28 mouse cellular contexts compared by ENCODE assay signal in the genomic region with DNA sequence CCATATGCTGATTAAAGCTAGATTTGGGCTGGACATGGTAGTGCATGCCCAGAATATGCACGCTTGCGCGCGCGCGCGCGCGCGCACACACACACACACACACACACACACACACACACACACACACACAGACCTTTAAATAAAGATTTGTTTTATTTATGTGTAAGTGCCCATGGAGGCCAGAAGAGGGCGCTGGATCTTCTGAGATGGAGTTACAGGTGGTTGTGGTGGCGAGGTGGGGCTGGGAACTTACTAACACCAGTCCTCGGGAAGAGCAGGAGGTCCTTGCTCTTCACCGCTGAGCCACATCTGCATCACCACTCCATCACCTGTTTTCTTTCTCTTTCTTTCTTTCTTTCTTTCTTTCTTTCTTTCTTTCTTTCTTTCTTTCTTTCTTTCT. TPM values are rescaled to one million over a fixed set of nuclear protein-coding genes. Genes with fewer than 3 reads are reported as not detected.
DNase-seq lines count a peak whose midpoint lies in the region; ATAC-seq and TF ChIP-seq lines count a peak whose summit lies in the region.
"Had no signal": no experiment of that assay in that cellular context is flagged by ENCODE, and none has a peak within 500 bp of the region (broad histone marks: within the 10 kb centered on the region; RNA-seq: fewer than 3 reads in every experiment).

No protein-coding gene starts in this region.

- no peak overlapping the region for H3K27ac ChIP-seq in heart, adult 2 months
- no peak overlapping the region for H3K27ac ChIP-seq in liver, embryonic 14.5 days
- no peak overlapping the region for H3K27ac ChIP-seq in liver, embryonic 11.5 days (ENCODE audit: low read depth, low read length)
- H3K27ac ChIP-seq: forebrain, embryonic 10.5 days; hindbrain, embryonic 15.5 days; macrophage; neural tube, embryonic 15.5 days had no signal

- H3K79me2 ChIP-seq in heart, adult 2 months (replicated peaks; ENCODE audit: control insufficient read depth, insufficient read depth, low read length): no peaks in the 10 kb centered on the region

- no peak for TF ChIP-seq POLR2A in heart, adult 2 months (IDR thresholded peaks at IDR 0.05; ENCODE audit: insufficient read depth, low read depth, low read length)

- H3K27me3 ChIP-seq in heart, adult 2 months (ENCODE audit: control insufficient read depth, insufficient read depth, low read length): no peaks in the 10 kb centered on the region
- H3K27me3 ChIP-seq in liver, embryonic 14.5 days (ENCODE audit: control insufficient read depth, insufficient read depth, low read length): no peaks in the 10 kb centered on the region
- H3K27me3 ChIP-seq in liver, embryonic 11.5 days (replicated peaks; ENCODE audit: control insufficient read depth, insufficient read depth, low read length): no peaks in the 10 kb centered on the region
- H3K27me3 ChIP-seq in E14TG2a.4 (ENCODE audit: insufficient read depth, low read length): peaks cover 40% of the 10 kb centered on the region
- H3K27me3 ChIP-seq: heart, embryonic 15.5 days; hindbrain, embryonic 15.5 days; intestine, embryonic 15.5 days; lung, embryonic 15.5 days; neural tube, embryonic 15.5 days had no signal

- H3K36me3 ChIP-seq in heart, adult 2 months (ENCODE audit: control insufficient read depth, insufficient read depth, low read length): no peaks in the 10 kb centered on the region
- H3K36me3 ChIP-seq in liver, embryonic 14.5 days (replicated peaks; ENCODE audit: control insufficient read depth, insufficient read depth, low read depth): no peaks in the 10 kb centered on the region
- H3K36me3 ChIP-seq in liver, embryonic 11.5 days (ENCODE audit: control insufficient read depth, insufficient read depth, low read length): no peaks in the 10 kb centered on the region
- no peaks in the 10 kb centered on the region for H3K36me3 ChIP-seq in E14TG2a.4 (ENCODE audit: insufficient read depth, low read length)
- H3K36me3 ChIP-seq: forebrain, embryonic 10.5 days; heart, embryonic 15.5 days; hindbrain, embryonic 15.5 days; intestine, embryonic 15.5 days; limb, embryonic 10.5 days; lung, embryonic 15.5 days; neural tube, embryonic 15.5 days had no signal

- H3K4me3 ChIP-seq in heart, adult 2 months: no peak overlapping the region
- H3K4me3 ChIP-seq in liver, embryonic 14.5 days (ENCODE audit: insufficient read depth in 1 of 2, low read depth in 2 of 2, low read length in 2 of 2): no peak overlapping the region
- H3K4me3 ChIP-seq in liver, embryonic 11.5 days (ENCODE audit: low read depth, low read length): no peak overlapping the region
- no peak overlapping the region for H3K4me3 ChIP-seq in E14TG2a.4 (replicated peaks; ENCODE audit: low read length)
- H3K4me3 ChIP-seq: forebrain, embryonic 10.5 days; heart, embryonic 15.5 days; hindbrain, embryonic 15.5 days; limb, embryonic 10.5 days; neural tube, embryonic 15.5 days had no signal

- H3K4me2 ChIP-seq in liver, embryonic 14.5 days (ENCODE audit: low read depth): no peak overlapping the region
- H3K4me2 ChIP-seq in liver, embryonic 11.5 days: no peak overlapping the region
- H3K4me2 ChIP-seq: hindbrain, embryonic 15.5 days had no signal

- 85% methylated on average over 14 of the region's 14 CpGs for WGBS in heart, adult 2 months
- WGBS in liver, embryonic 14.5 days (ENCODE audit: insufficient replicate concordance): 65% methylated on average over 14 of the region's 14 CpGs
- WGBS in liver, embryonic 11.5 days: 84% methylated on average over 14 of the region's 14 CpGs

- intact Hi-C loops in heart, adult 2 months (cut with DNase I): no loop called here
- intact Hi-C loops in heart, postnatal 10 days (cut with DNase I): no loop called here

- H3K9me3 ChIP-seq in liver, embryonic 14.5 days (ENCODE audit: control insufficient read depth, low read length): no peaks in the 10 kb centered on the region
- H3K9me3 ChIP-seq in liver, embryonic 11.5 days (ENCODE audit: control insufficient read depth, low read length): no peaks in the 10 kb centered on the region
- H3K9me3 ChIP-seq in E14TG2a.4 (ENCODE audit: low read length): no peaks in the 10 kb centered on the region
- H3K9me3 ChIP-seq: forebrain, embryonic 10.5 days; heart, embryonic 15.5 days; hindbrain, embryonic 15.5 days; intestine, embryonic 15.5 days; limb, embryonic 10.5 days; lung, embryonic 15.5 days; neural tube, embryonic 15.5 days had no signal

- H3K4me1 ChIP-seq in heart, adult 2 months (ENCODE audit: control insufficient read depth, insufficient read depth, low read length): no peaks in the 10 kb centered on the region; the same call in 1 of the 2 replicates
- no peaks in the 10 kb centered on the region; a peak in 1 of 4 replicates for H3K4me1 ChIP-seq in liver, embryonic 14.5 days (replicated peaks; ENCODE audit: control insufficient read depth in 2 of 2, insufficient read depth in 2 of 2, low read length in 1 of 2)
- peaks cover 3% of the 10 kb centered on the region for H3K4me1 ChIP-seq in liver, embryonic 11.5 days (replicated peaks; ENCODE audit: control insufficient read depth, insufficient read depth, low read length)
- peaks cover 19% of the 10 kb centered on the region for H3K4me1 ChIP-seq in E14TG2a.4 (replicated peaks; ENCODE audit: low read depth, low read length)
- H3K4me1 ChIP-seq: hindbrain, embryonic 15.5 days; neural tube, embryonic 15.5 days had no signal

- peak; percentile 30 for TF ChIP-seq CTCF in heart, adult 2 months (IDR thresholded peaks at IDR 0.05)
- peak; percentile 25; the same call in 1 of the 2 replicates for TF ChIP-seq CTCF in liver, embryonic 14.5 days (IDR thresholded peaks at IDR 0.05; ENCODE audit: low read depth)
- peak; percentile 25 for TF ChIP-seq CTCF in E14TG2a.4 (conservative IDR thresholded peaks at IDR 0.05; ENCODE audit: low read length)

- no peak for ATAC-seq in liver, embryonic 14.5 days (ENCODE audit: insufficient read depth)
- no peak for ATAC-seq in liver, embryonic 11.5 days (replicated peaks; ENCODE audit: low FRiP score)
- ATAC-seq in granulocyte monocyte progenitor cell, adult 5-6 weeks (replicated peaks; ENCODE audit: poor library complexity, severe bottlenecking): no peak
- ATAC-seq: forebrain, postnatal 0 days; midbrain, embryonic 16.5 days had no signal

- DNase-seq in heart, adult 2 months: no peak
- DNase-seq in heart, postnatal 10 days: no peak
- DNase-seq in liver, embryonic 14.5 days (ENCODE audit: low read depth in 3 of 3, low spot score in 3 of 3): no peak
- DNase-seq in liver, embryonic 11.5 days (ENCODE audit: low spot score): no peak
- DNase-seq in R1 (ENCODE audit: low read depth, low spot score): peak; percentile 76
- no peak for DNase-seq in adrenal gland, postnatal 10 days
- DNase-seq: cerebellum, adult 11 months; forebrain, postnatal 0 days; gastrocnemius, postnatal 36 days; heart, postnatal 4 days; liver; right cerebral cortex, adult 18-20 months; right cerebral cortex, postnatal 4 days; thymus, postnatal 14 days had no signal

- no peak overlapping the region for H3K9ac ChIP-seq in heart, adult 2 months (ENCODE audit: low read depth, low read length)
- no peak overlapping the region for H3K9ac ChIP-seq in liver, embryonic 14.5 days (replicated peaks)
- no peak overlapping the region for H3K9ac ChIP-seq in liver, embryonic 11.5 days (ENCODE audit: low read depth, low read length)
- H3K9ac ChIP-seq: forebrain, postnatal 0 days; heart, embryonic 15.5 days; hindbrain, embryonic 15.5 days; neural tube, embryonic 15.5 days had no signal

- no peak for TF ChIP-seq EP300 in heart, adult 2 months (IDR thresholded peaks at IDR 0.05; ENCODE audit: insufficient read depth, low read depth, low read length)
- no peak for TF ChIP-seq EP300 in liver, embryonic 14.5 days (IDR thresholded peaks at IDR 0.05; ENCODE audit: low read depth)

RNA-seq across cellular contexts. Expression of gene Hcar1, which starts 1.0 kb away (rescaled TPM):
- under 1 TPM; 0.55 to 0.57 TPM for total RNA-seq in heart, adult 2 months (2021)
- 2.0 and 3.0 TPM in 2 replicates for polyA plus RNA-seq in heart, adult 2 months (2012; rRNA removed)
- under 1 TPM; 0.69 to 0.77 TPM for total RNA-seq in heart, postnatal 10 days (2021)
- polyA plus RNA-seq in liver, embryonic 14.5 days (2012; rRNA removed): 0.06 and 0.08 TPM in 2 replicates
- polyA plus RNA-seq in liver, embryonic 14.5 days (2014; fragmentation: Nextera tagmentation; extraction: Ambion mirVana): 0.08 and 0.10 TPM in 2 replicates
- 0.10 and 0.19 TPM in 2 replicates for polyA plus RNA-seq in liver, embryonic 11.5 days (2014; fragmentation: Nextera tagmentation; extraction: Ambion mirVana)
- total RNA-seq in granulocyte monocyte progenitor cell, adult 5-6 weeks (2014; fragmentation: Nextera tagmentation): not detected in 2 replicates
- not detected in 2 replicates for total RNA-seq in granulocyte monocyte progenitor cell, adult 5-6 weeks (2017)
- total RNA-seq in adrenal gland, postnatal 10 days (2021): 10 to 100 TPM in 1 of 2 experiments, 1 to 10 TPM in 1; 8.1 to 17.5 TPM
- polyA plus RNA-seq: forebrain, embryonic 10.5 days; limb, embryonic 10.5 days; macrophage had no signal

RNA-seq across cellular contexts. Expression of gene Hcar2, which starts 15.5 kb away (rescaled TPM):
- total RNA-seq in heart, adult 2 months (2021): under 1 TPM in 1 of 2 experiments, not detected in 1; 0.29 TPM
- 0.38 and 1.8 TPM in 2 replicates for polyA plus RNA-seq in heart, adult 2 months (2012; rRNA removed)
- under 1 TPM in 1 of 2 experiments, not detected in 1; 0.17 TPM for total RNA-seq in heart, postnatal 10 days (2021)
- 0.20 and 0.22 TPM in 2 replicates for polyA plus RNA-seq in liver, embryonic 14.5 days (2012; rRNA removed)
- polyA plus RNA-seq in liver, embryonic 14.5 days (2014; fragmentation: Nextera tagmentation; extraction: Ambion mirVana): 0.11 and 0.42 TPM in 2 replicates
- not detected in 2 replicates for polyA plus RNA-seq in liver, embryonic 11.5 days (2014; fragmentation: Nextera tagmentation; extraction: Ambion mirVana)
- not detected in 2 replicates for total RNA-seq in granulocyte monocyte progenitor cell, adult 5-6 weeks (2014; fragmentation: Nextera tagmentation)
- 2.7 and 5.4 TPM in 2 replicates for total RNA-seq in granulocyte monocyte progenitor cell, adult 5-6 weeks (2017)
- total RNA-seq in adrenal gland, postnatal 10 days (2021): 1 to 10 TPM; 1.4 to 2.3 TPM
- total RNA-seq: forebrain, postnatal 0 days; heart, postnatal 4 days; layer of hippocampus, postnatal 10 days had no signal
- polyA plus RNA-seq: embryonic facial prominence, embryonic 11.5 days; forebrain, embryonic 10.5 days; forebrain, postnatal 0 days; hindbrain, embryonic 15.5 days; kidney, embryonic 14.5 days; limb, embryonic 10.5 days; midbrain, embryonic 16.5 days had no signal

RNA-seq across cellular contexts. Expression of gene Denr, which starts 26.2 kb away (rescaled TPM):
- total RNA-seq in heart, adult 2 months (2021): 10 to 100 TPM; 49.6 to 58.8 TPM
- 20.6 and 35.1 TPM in 2 replicates for polyA plus RNA-seq in heart, adult 2 months (2012; rRNA removed)
- total RNA-seq in heart, postnatal 10 days (2021): 10 to 100 TPM; 53.4 to 54.2 TPM
- 8.8 and 17.5 TPM in 2 replicates for polyA plus RNA-seq in liver, embryonic 14.5 days (2012; rRNA removed)
- polyA plus RNA-seq in liver, embryonic 14.5 days (2014; fragmentation: Nextera tagmentation; extraction: Ambion mirVana): 43.0 and 50.0 TPM in 2 replicates
- 153 and 156 TPM in 2 replicates for polyA plus RNA-seq in liver, embryonic 11.5 days (2014; fragmentation: Nextera tagmentation; extraction: Ambion mirVana)
- total RNA-seq in granulocyte monocyte progenitor cell, adult 5-6 weeks (2014; fragmentation: Nextera tagmentation): 67.5 and 72.9 TPM in 2 replicates
- 76.4 and 100.0 TPM in 2 replicates for total RNA-seq in granulocyte monocyte progenitor cell, adult 5-6 weeks (2017)
- 10 to 100 TPM; 68.0 to 74.5 TPM for total RNA-seq in adrenal gland, postnatal 10 days (2021)

RNA-seq across cellular contexts. Expression of gene Gm43518, which starts 46.4 kb away (rescaled TPM):
- total RNA-seq in heart, adult 2 months (2021): under 1 TPM in 1 of 2 experiments, not detected in 1; 0.47 TPM
- polyA plus RNA-seq in heart, adult 2 months (2012; rRNA removed): 1.1 TPM in 1 of 2 replicates, not detected in the other
- total RNA-seq in heart, postnatal 10 days (2021): under 1 TPM in 1 of 2 experiments, not detected in 1; 0.89 TPM
- 0.14 and 0.63 TPM in 2 replicates for polyA plus RNA-seq in liver, embryonic 14.5 days (2012; rRNA removed)
- 0.60 TPM in 1 of 2 replicates, not detected in the other for polyA plus RNA-seq in liver, embryonic 14.5 days (2014; fragmentation: Nextera tagmentation; extraction: Ambion mirVana)
- 2.8 TPM in 2 replicates for polyA plus RNA-seq in liver, embryonic 11.5 days (2014; fragmentation: Nextera tagmentation; extraction: Ambion mirVana)
- not detected in 2 replicates for total RNA-seq in granulocyte monocyte progenitor cell, adult 5-6 weeks (2014; fragmentation: Nextera tagmentation)
- not detected in 2 replicates for total RNA-seq in granulocyte monocyte progenitor cell, adult 5-6 weeks (2017)
- not detected for total RNA-seq in adrenal gland, postnatal 10 days (2021)
- polyA plus RNA-seq: embryonic facial prominence, embryonic 11.5 days; macrophage had no signal

RNA-seq across cellular contexts. Expression of gene Ccdc62, which starts 49.7 kb away (rescaled TPM):
- total RNA-seq in heart, adult 2 months (2021): 1 to 10 TPM; 1.9 to 2.5 TPM
- 2.0 and 3.7 TPM in 2 replicates for polyA plus RNA-seq in heart, adult 2 months (2012; rRNA removed)
- 1 to 10 TPM; 2.2 to 3.1 TPM for total RNA-seq in heart, postnatal 10 days (2021)
- 2.0 and 2.7 TPM in 2 replicates for polyA plus RNA-seq in liver, embryonic 14.5 days (2012; rRNA removed)
- 3.4 and 3.7 TPM in 2 replicates for polyA plus RNA-seq in liver, embryonic 14.5 days (2014; fragmentation: Nextera tagmentation; extraction: Ambion mirVana)
- 5.9 and 7.1 TPM in 2 replicates for polyA plus RNA-seq in liver, embryonic 11.5 days (2014; fragmentation: Nextera tagmentation; extraction: Ambion mirVana)
- total RNA-seq in granulocyte monocyte progenitor cell, adult 5-6 weeks (2014; fragmentation: Nextera tagmentation): 0.34 and 2.6 TPM in 2 replicates
- 0.10 and 5.3 TPM in 2 replicates for total RNA-seq in granulocyte monocyte progenitor cell, adult 5-6 weeks (2017)
- 1 to 10 TPM; 3.2 to 7.6 TPM for total RNA-seq in adrenal gland, postnatal 10 days (2021)

Comparison
In these comparisons a context has a peak if more than half of its experiments do, and no peak if none do; other contexts are left out.
1. RNA of gene Hcar1, which starts 1.0 kb away (total RNA-seq): 8.1 to 17.5 TPM in adrenal gland, postnatal 10 days; 0.69 to 0.77 TPM in heart, postnatal 10 days, 0.55 to 0.57 TPM in heart, adult 2 months and not detected in granulocyte monocyte progenitor cell, adult 5-6 weeks; every median in the first group is over 4 times any median in the second.
2. Peak in every context shown above with its lines, with median percentiles within 50 percentile points of each other: CTCF ChIP-seq.